ENCODE assay signal across 19 mouse cellular contexts in genomic region chr1:172552623-172553022, GRCm38 (mm10). TPM values are rescaled to one million over a fixed set of nuclear protein-coding genes. Genes with fewer than 3 reads are reported as not detected.
DNase-seq lines count a peak whose midpoint lies in the region; ATAC-seq lines count a peak whose summit lies in the region.
"Had no signal": no experiment of that assay in that cellular context is flagged by ENCODE, and none has a peak within 500 bp of the region (broad histone marks: within the 10 kb centered on the region; RNA-seq: fewer than 3 reads in every experiment).

No protein-coding gene starts in this region.

- H3K4me1 ChIP-seq in hindbrain, embryonic 10.5 days (replicated peaks): peaks cover 43% of the 10 kb centered on the region
- H3K4me1 ChIP-seq in hindbrain, embryonic 16.5 days (ENCODE audit: control insufficient read depth, insufficient read depth, low read depth, low read length): peaks cover 17% of the 10 kb centered on the region
- H3K4me1 ChIP-seq in brown adipose tissue, adult 24 weeks (ENCODE audit: control insufficient read depth, insufficient read depth, insufficient read length, low read length): peaks cover 16% of the 10 kb centered on the region
- H3K4me1 ChIP-seq in kidney, embryonic 15.5 days: peaks cover 59% of the 10 kb centered on the region

- peak overlapping the region; percentile 40; the same call in 1 of the 2 replicates for H3K27ac ChIP-seq in hindbrain, embryonic 10.5 days
- no peak overlapping the region for H3K27ac ChIP-seq in hindbrain, embryonic 16.5 days (ENCODE audit: low read depth, low read length)
- peak overlapping the region; percentile 61 for H3K27ac ChIP-seq in brown adipose tissue, adult 24 weeks (replicated peaks; ENCODE audit: low read depth, low read length)
- peak overlapping the region; percentile 49; the same call in 1 of the 2 replicates for H3K27ac ChIP-seq in kidney, embryonic 15.5 days
- H3K27ac ChIP-seq: gastrocnemius, adult 2 months; hindbrain, embryonic 15.5 days; liver, embryonic 14.5 days; neural tube, embryonic 13.5 days had no signal

- ATAC-seq in hindbrain, embryonic 16.5 days: no peak
- no peak for ATAC-seq in kidney, embryonic 15.5 days (replicated peaks; ENCODE audit: low FRiP score)
- ATAC-seq: CD4-positive, CD25-positive, alpha-beta regulatory T cell, adult 4 months; forebrain, embryonic 16.5 days had no signal

- H3K27me3 ChIP-seq in hindbrain, embryonic 10.5 days (ENCODE audit: insufficient read depth, poor library complexity, severe bottlenecking): peaks cover 61% of the 10 kb centered on the region
- no peaks in the 10 kb centered on the region for H3K27me3 ChIP-seq in hindbrain, embryonic 16.5 days (replicated peaks; ENCODE audit: control insufficient read depth, insufficient read depth, low read length)
- H3K27me3 ChIP-seq in kidney, embryonic 15.5 days: peaks cover 19% of the 10 kb centered on the region; the same call in 1 of the 2 replicates
- H3K27me3 ChIP-seq: hindbrain, embryonic 15.5 days had no signal

- no peak overlapping the region for H3K4me3 ChIP-seq in hindbrain, embryonic 10.5 days
- no peak overlapping the region for H3K4me3 ChIP-seq in hindbrain, embryonic 16.5 days (ENCODE audit: low read length)
- H3K4me3 ChIP-seq in brown adipose tissue, adult 24 weeks (ENCODE audit: insufficient read depth, low read depth, low read length): no peak overlapping the region
- no peak overlapping the region for H3K4me3 ChIP-seq in kidney, embryonic 15.5 days (replicated peaks)
- H3K4me3 ChIP-seq: gastrocnemius, adult 2 months; hindbrain, embryonic 15.5 days; megakaryocyte, embryonic 14.5 days; neural tube, embryonic 13.5 days had no signal

- WGBS in hindbrain, embryonic 10.5 days: 47% methylated on average over 1 of the region's 1 CpGs
- 50% methylated on average over 1 of the region's 1 CpGs for WGBS in hindbrain, embryonic 16.5 days
- WGBS in kidney, embryonic 15.5 days: 53% methylated on average over 1 of the region's 1 CpGs

- DNase-seq in hindbrain, embryonic 10.5 days (ENCODE audit: low spot score): no peak
- DNase-seq in lung, postnatal 10 days: peak; percentile 45
- no peak for DNase-seq in embryo, embryonic 11 days
- no peak for DNase-seq in cerebellum, postnatal 25 days
- DNase-seq: adrenal gland, adult 2 months; cerebellum, adult 8-10 months; gastrocnemius, adult 2 months; layer of hippocampus, postnatal 36 days; thymus, postnatal 14 days had no signal

- H3K4me2 ChIP-seq in hindbrain, embryonic 16.5 days (ENCODE audit: low read length): no peak overlapping the region
- no peak overlapping the region for H3K4me2 ChIP-seq in kidney, embryonic 15.5 days
- H3K4me2 ChIP-seq: hindbrain, embryonic 15.5 days; neural tube, embryonic 13.5 days had no signal

- H3K36me3 ChIP-seq in hindbrain, embryonic 10.5 days: no peaks in the 10 kb centered on the region
- H3K36me3 ChIP-seq in hindbrain, embryonic 16.5 days (ENCODE audit: control insufficient read depth, insufficient read depth, low read length): no peaks in the 10 kb centered on the region
- no peaks in the 10 kb centered on the region for H3K36me3 ChIP-seq in kidney, embryonic 15.5 days
- H3K36me3 ChIP-seq: hindbrain, embryonic 15.5 days; neural tube, embryonic 13.5 days had no signal

- no peaks in the 10 kb centered on the region for H3K9me3 ChIP-seq in hindbrain, embryonic 10.5 days
- no peaks in the 10 kb centered on the region for H3K9me3 ChIP-seq in hindbrain, embryonic 16.5 days (ENCODE audit: control insufficient read depth, low read length)
- no peaks in the 10 kb centered on the region for H3K9me3 ChIP-seq in kidney, embryonic 15.5 days (replicated peaks)
- H3K9me3 ChIP-seq: hindbrain, embryonic 15.5 days; megakaryocyte, embryonic 14.5 days; neural tube, embryonic 13.5 days had no signal

- no peak overlapping the region for H3K9ac ChIP-seq in hindbrain, embryonic 16.5 days (ENCODE audit: low read depth, low read length)
- H3K9ac ChIP-seq in kidney, embryonic 15.5 days: no peak overlapping the region
- H3K9ac ChIP-seq: hindbrain, embryonic 15.5 days; liver, embryonic 14.5 days; neural tube, embryonic 13.5 days had no signal

RNA-seq across cellular contexts. Expression of gene Vsig8, which starts 3.1 kb away (rescaled TPM):
- 0.15 TPM in 1 of 2 replicates, not detected in the other for polyA plus RNA-seq in hindbrain, embryonic 10.5 days (2016; fragmentation: Nextera tagmentation; extraction: Ambion mirVana)
- 0.84 and 1.2 TPM in 2 replicates for polyA plus RNA-seq in hindbrain, embryonic 16.5 days (2015; fragmentation: Nextera tagmentation; extraction: Ambion mirVana)
- polyA plus RNA-seq in brown adipose tissue, adult 24 weeks (2012; ENCODE audit: insufficient read depth, insufficient read length, missing spikeins): not detected in 2 replicates
- 0.57 and 0.59 TPM in 2 replicates for polyA plus RNA-seq in kidney, embryonic 15.5 days (2015; fragmentation: Nextera tagmentation; extraction: Ambion mirVana)
- polyA plus RNA-seq: CD4-positive, CD25-positive, alpha-beta regulatory T cell, adult 4 months; limb, embryonic 11.5 days; liver, embryonic 14.5 days had no signal

RNA-seq across cellular contexts. Expression of gene Cfap45, which starts 32.0 kb away (rescaled TPM):
- polyA plus RNA-seq in hindbrain, embryonic 10.5 days (2016; fragmentation: Nextera tagmentation; extraction: Ambion mirVana): 2.4 and 3.6 TPM in 2 replicates
- 4.9 and 5.4 TPM in 2 replicates for polyA plus RNA-seq in hindbrain, embryonic 16.5 days (2015; fragmentation: Nextera tagmentation; extraction: Ambion mirVana)
- not detected in 2 replicates for polyA plus RNA-seq in brown adipose tissue, adult 24 weeks (2012; ENCODE audit: insufficient read depth, insufficient read length, missing spikeins)
- polyA plus RNA-seq in kidney, embryonic 15.5 days (2015; fragmentation: Nextera tagmentation; extraction: Ambion mirVana): 1.4 and 2.2 TPM in 2 replicates

RNA-seq across cellular contexts. Expression of gene Slamf8, which starts 37.7 kb away (rescaled TPM):
- polyA plus RNA-seq in hindbrain, embryonic 10.5 days (2016; fragmentation: Nextera tagmentation; extraction: Ambion mirVana): 0.12 TPM in 1 of 2 replicates, not detected in the other
- polyA plus RNA-seq in hindbrain, embryonic 16.5 days (2015; fragmentation: Nextera tagmentation; extraction: Ambion mirVana): not detected in 2 replicates
- 1.4 TPM in 1 of 2 replicates, not detected in the other for polyA plus RNA-seq in brown adipose tissue, adult 24 weeks (2012; ENCODE audit: insufficient read depth, insufficient read length, missing spikeins)
- 0.10 and 0.17 TPM in 2 replicates for polyA plus RNA-seq in kidney, embryonic 15.5 days (2015; fragmentation: Nextera tagmentation; extraction: Ambion mirVana)
- polyA plus RNA-seq: forebrain, embryonic 16.5 days; hindbrain, embryonic 15.5 days; neural tube, embryonic 13.5 days had no signal

RNA-seq across cellular contexts. Expression of gene Fcrl6, which starts 49.7 kb away (rescaled TPM):
- polyA plus RNA-seq in hindbrain, embryonic 10.5 days (2016; fragmentation: Nextera tagmentation; extraction: Ambion mirVana): 0.21 TPM in 1 of 2 replicates, not detected in the other
- polyA plus RNA-seq in hindbrain, embryonic 16.5 days (2015; fragmentation: Nextera tagmentation; extraction: Ambion mirVana): 0.13 and 0.15 TPM in 2 replicates
- not detected in 2 replicates for polyA plus RNA-seq in brown adipose tissue, adult 24 weeks (2012; ENCODE audit: insufficient read depth, insufficient read length, missing spikeins)
- not detected in 2 replicates for polyA plus RNA-seq in kidney, embryonic 15.5 days (2015; fragmentation: Nextera tagmentation; extraction: Ambion mirVana)
- polyA plus RNA-seq: adrenal gland, adult 2 months; CD4-positive, CD25-positive, alpha-beta regulatory T cell, adult 4 months; forebrain, embryonic 16.5 days; liver, embryonic 14.5 days had no signal

RNA-seq across cellular contexts. Expression of gene Tagln2, which starts 52.8 kb away (rescaled TPM):
- 73.3 and 80.4 TPM in 2 replicates for polyA plus RNA-seq in hindbrain, embryonic 10.5 days (2016; fragmentation: Nextera tagmentation; extraction: Ambion mirVana)
- polyA plus RNA-seq in hindbrain, embryonic 16.5 days (2015; fragmentation: Nextera tagmentation; extraction: Ambion mirVana): 71.7 and 84.9 TPM in 2 replicates
- polyA plus RNA-seq in brown adipose tissue, adult 24 weeks (2012; ENCODE audit: insufficient read depth, insufficient read length, missing spikeins): 26.2 and 29.3 TPM in 2 replicates
- polyA plus RNA-seq in kidney, embryonic 15.5 days (2015; fragmentation: Nextera tagmentation; extraction: Ambion mirVana): 246 and 251 TPM in 2 replicates
